Mouse (Mus musculus): ENCODE results near the gene Tusc2. TPM values are rescaled to one million over a fixed set of nuclear protein-coding genes. Genes with fewer than 3 reads are reported as not detected.

Gene Tusc2
- polyA plus RNA-seq, 1 experiment from 2014 or later: 38.2 TPM

DNA sequence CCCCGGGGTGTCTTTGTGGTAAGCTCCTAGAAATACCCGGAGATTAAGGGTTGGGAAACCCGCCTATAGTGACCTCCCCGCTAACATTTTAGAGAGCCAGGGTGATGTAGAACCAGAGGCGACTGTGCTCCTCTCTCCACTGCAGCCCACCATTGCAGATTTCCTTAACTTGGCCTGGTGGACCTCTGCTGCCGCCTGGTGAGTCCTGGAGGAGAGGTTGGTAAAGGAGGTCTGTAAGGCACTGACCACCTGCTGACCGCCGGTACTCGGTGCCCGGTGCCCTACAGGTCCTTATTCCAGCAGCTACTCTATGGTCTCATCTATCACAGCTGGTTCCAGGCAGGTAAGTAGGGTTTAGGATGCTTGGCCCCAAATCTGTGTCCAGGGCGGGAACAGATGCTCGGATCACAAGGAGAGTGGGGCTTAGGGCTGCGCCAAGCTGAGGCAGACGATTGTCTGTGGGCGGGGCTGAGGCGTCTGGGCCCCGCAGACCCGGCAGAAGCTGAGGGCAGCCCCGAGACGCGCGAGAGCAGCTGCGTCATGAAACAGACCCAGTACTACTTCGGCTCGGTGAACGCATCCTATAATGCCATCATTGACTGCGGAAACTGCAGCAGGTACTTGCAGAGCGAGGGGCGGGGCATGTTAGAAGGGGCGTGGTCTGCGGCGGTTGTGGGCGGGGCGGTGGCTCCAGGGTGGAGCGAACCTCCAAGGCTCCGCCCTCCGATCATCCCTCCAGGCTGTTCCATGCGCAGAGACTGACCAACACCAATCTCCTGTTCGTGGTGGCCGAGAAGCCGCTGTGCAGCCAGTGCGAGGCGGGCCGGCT is 36.6 kb upstream of the Tusc2 start:
- peak overlapping the region; percentile 34 for H3K4me3 ChIP-seq (ENCODE audit: low read depth, low read length)
- 0 out of 2 replicates have a peak, but pooled peaks cover 7% of the 10 kb centered on the region for H3K4me1 ChIP-seq (ENCODE audit: insufficient read depth)
- peak; percentile 77 for DNase-seq
- H3K36me3 ChIP-seq (ENCODE audit: insufficient read depth): no peaks in the 10 kb centered on the region
- WGBS: 6% methylated on average over 44 of the region's 44 CpGs
- peak overlapping the region; percentile 70 for H3K4me2 ChIP-seq
- H3K27ac ChIP-seq (ENCODE audit: low read depth): no peak overlapping the region
- H3K9me3 ChIP-seq (ENCODE audit: low read depth, low read length): no peaks in the 10 kb centered on the region
- no peak for TF ChIP-seq CTCF (IDR thresholded peaks at IDR 0.05; ENCODE audit: low read depth)
- peaks cover 26% of the 10 kb centered on the region for H3K27me3 ChIP-seq (ENCODE audit: insufficient read depth, low read length)
- H3K9ac ChIP-seq: no peak overlapping the region
- ATAC-seq (ENCODE audit: insufficient read depth): peak; percentile 72

DNA sequence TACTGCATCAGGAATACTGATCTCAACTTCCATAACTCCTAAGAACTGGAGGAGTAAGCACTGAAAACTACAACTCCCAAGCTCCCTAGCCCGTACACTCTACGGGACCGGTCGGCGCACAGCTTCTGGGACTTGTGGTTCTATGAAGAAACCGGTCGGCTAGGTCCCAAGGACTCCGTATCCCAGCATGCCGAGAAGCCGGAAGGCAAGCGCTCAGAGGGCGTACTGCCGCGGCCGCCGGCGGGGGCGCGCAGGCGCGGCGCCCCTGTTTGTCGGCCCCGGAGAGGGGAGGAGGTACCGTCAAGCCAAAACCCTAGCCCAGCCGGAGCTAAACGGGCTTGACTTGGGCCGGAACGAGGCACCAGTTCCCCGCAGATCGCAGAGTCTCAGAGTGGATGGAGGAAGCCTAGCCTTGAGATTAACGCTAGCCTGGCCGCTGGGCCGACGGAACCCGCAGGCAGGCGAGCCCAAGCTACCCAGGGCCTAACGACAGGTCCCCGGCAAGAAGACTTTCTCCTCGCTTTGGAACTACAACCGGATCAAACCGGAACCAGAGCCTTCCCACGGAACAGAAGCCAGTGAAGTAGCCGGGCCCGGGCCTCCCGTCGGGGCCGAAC is 29.2 kb upstream of the Tusc2 start, which contains the start of gene Tmem115:
Gene Tmem115 (plus strand): TSS at position 155 of the 617 bp plus-strand sequence.
- peak; percentile 98 for ATAC-seq (ENCODE audit: insufficient read depth)
- H3K27me3 ChIP-seq (ENCODE audit: insufficient read depth, low read length): no peaks in the 10 kb centered on the region
- peaks cover 10% of the 10 kb centered on the region for H3K4me1 ChIP-seq (ENCODE audit: insufficient read depth)
- WGBS: under 1% methylated on average over 48 of the region's 48 CpGs
- peaks cover 25% of the 10 kb centered on the region for H3K36me3 ChIP-seq (ENCODE audit: insufficient read depth)
- peak within 1 kb of the TSS; percentile 97 for H3K4me2 ChIP-seq
- peak within 1 kb of the TSS; percentile 82 for H3K9ac ChIP-seq
- no peaks in the 10 kb centered on the region for H3K9me3 ChIP-seq (ENCODE audit: low read depth, low read length)
- peak within 1 kb of the TSS; percentile 59 for H3K27ac ChIP-seq (ENCODE audit: low read depth)
- peak within 1 kb of the TSS; percentile 87 for H3K4me3 ChIP-seq (ENCODE audit: low read depth, low read length)
- peak; percentile 99 for DNase-seq
- no peak for TF ChIP-seq CTCF (IDR thresholded peaks at IDR 0.05; ENCODE audit: low read depth)

DNA sequence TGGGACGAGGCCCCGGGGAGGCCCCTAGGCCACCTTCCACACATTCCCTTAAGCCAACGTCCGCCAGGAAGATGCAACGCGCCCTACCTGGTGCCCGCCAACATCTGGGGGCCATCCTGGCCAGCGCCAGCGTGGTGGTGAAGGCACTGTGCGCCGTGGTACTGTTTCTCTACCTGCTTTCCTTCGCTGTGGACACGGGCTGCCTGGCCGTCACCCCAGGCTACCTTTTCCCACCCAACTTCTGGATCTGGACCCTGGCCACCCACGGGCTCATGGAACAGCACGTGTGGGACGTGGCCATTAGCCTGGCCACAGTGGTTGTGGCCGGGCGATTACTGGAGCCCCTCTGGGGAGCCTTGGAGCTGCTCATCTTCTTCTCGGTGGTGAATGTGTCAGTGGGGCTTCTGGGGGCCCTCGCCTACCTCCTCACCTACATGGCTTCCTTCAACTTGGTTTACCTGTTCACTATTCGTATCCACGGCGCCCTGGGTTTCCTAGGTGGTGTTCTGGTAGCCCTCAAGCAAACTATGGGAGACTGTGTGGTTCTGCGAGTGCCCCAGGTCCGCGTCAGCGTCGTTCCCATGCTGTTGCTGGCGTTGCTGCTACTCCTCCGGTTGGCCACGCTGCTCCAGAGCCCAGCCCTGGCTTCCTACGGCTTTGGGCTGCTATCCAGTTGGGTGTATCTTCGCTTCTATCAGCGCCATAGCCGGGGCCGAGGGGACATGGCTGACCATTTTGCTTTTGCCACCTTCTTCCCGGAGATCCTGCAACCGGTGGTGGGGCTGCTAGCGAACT is 28.4 kb upstream of the Tusc2 start:
- ATAC-seq (ENCODE audit: insufficient read depth): peak; percentile 4; the same call in 1 of the 2 replicates
- no peak for TF ChIP-seq CTCF (IDR thresholded peaks at IDR 0.05; ENCODE audit: low read depth)
- WGBS: under 1% methylated on average over 40 of the region's 40 CpGs
- peak overlapping the region; percentile 82 for H3K9ac ChIP-seq
- peak overlapping the region; percentile 59 for H3K27ac ChIP-seq (ENCODE audit: low read depth)
- H3K4me1 ChIP-seq (ENCODE audit: insufficient read depth): peaks cover 10% of the 10 kb centered on the region
- peak overlapping the region; percentile 97 for H3K4me2 ChIP-seq
- no peaks in the 10 kb centered on the region for H3K27me3 ChIP-seq (ENCODE audit: insufficient read depth, low read length)
- peak overlapping the region; percentile 87 for H3K4me3 ChIP-seq (ENCODE audit: low read depth, low read length)
- peaks cover 32% of the 10 kb centered on the region for H3K36me3 ChIP-seq (ENCODE audit: insufficient read depth)
- H3K9me3 ChIP-seq (ENCODE audit: low read depth, low read length): no peaks in the 10 kb centered on the region
- peak; percentile 60 for DNase-seq

DNA sequence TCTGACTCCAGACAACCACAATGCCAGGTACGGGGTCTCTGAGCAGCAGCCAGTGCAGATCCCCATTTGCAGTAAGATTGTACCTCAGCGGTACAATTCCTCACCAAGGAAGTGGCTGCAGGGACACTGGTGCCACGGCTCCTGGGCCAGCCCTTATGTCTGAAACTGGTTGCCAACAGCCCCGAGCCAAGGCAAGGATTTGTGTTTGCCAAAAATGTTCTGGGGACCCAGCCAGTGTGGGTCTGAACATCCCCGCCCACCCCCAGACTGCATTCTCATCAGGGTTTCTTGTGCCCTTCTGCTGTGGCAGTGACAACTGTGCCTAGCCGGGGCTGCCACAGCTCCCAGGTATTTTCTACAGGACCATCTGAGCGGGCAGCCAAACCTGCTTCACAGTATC is 24.8 kb upstream of the Tusc2 start:
- H3K4me1 ChIP-seq (ENCODE audit: insufficient read depth): peaks cover 20% of the 10 kb centered on the region
- 88% methylated on average over 7 of the region's 7 CpGs for WGBS
- DNase-seq: no peak
- H3K36me3 ChIP-seq (ENCODE audit: insufficient read depth): peaks cover 39% of the 10 kb centered on the region
- H3K4me2 ChIP-seq: no peak overlapping the region
- TF ChIP-seq CTCF (IDR thresholded peaks at IDR 0.05; ENCODE audit: low read depth): no peak
- H3K9ac ChIP-seq: no peak overlapping the region
- no peaks in the 10 kb centered on the region for H3K27me3 ChIP-seq (ENCODE audit: insufficient read depth, low read length)
- ATAC-seq (ENCODE audit: insufficient read depth): no peak
- no peak overlapping the region for H3K4me3 ChIP-seq (ENCODE audit: low read depth, low read length)
- H3K27ac ChIP-seq (ENCODE audit: low read depth): no peak overlapping the region
- H3K9me3 ChIP-seq (ENCODE audit: low read depth, low read length): no peaks in the 10 kb centered on the region

DNA sequence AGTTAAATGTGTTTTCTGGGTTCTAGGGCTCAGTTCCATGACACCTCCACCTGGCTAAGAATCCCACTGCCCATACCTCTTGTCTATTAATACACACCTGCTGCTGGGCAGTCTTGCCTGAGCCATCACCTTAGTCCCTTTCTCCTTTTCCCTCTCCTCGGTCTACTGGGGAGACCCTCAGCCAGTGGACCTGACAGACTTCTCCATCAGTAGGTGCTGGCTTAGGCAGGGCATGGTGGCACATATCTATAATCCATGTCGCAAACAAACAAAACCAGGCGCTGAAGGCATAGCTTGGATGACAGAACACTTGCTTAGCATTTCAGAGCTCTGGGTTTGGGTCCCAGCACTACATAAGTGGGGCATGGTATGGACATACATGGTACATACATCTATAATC is 24.3 kb upstream of the Tusc2 start:
- TF ChIP-seq CTCF (IDR thresholded peaks at IDR 0.05; ENCODE audit: low read depth): no peak
- Histone ChIP-seq H3K36me3 (ENCODE audit: insufficient read depth) (peaks cover 43% of the 10 kb centered on the region), H3K4me2 (no peak overlapping the region), H3K4me3 (ENCODE audit: low read depth, low read length) (no peak overlapping the region), H3K27me3 (ENCODE audit: insufficient read depth, low read length) (no peaks in the 10 kb centered on the region), H3K4me1 (ENCODE audit: insufficient read depth) (peaks cover 20% of the 10 kb centered on the region), H3K9me3 (ENCODE audit: low read depth, low read length) (no peaks in the 10 kb centered on the region), H3K27ac (ENCODE audit: low read depth) (no peak overlapping the region), H3K9ac (no peak overlapping the region)
- ATAC-seq (ENCODE audit: insufficient read depth) (no peak), DNase-seq (no peak)
- WGBS: 91% methylated on average over 3 of the region's 3 CpGs

DNA sequence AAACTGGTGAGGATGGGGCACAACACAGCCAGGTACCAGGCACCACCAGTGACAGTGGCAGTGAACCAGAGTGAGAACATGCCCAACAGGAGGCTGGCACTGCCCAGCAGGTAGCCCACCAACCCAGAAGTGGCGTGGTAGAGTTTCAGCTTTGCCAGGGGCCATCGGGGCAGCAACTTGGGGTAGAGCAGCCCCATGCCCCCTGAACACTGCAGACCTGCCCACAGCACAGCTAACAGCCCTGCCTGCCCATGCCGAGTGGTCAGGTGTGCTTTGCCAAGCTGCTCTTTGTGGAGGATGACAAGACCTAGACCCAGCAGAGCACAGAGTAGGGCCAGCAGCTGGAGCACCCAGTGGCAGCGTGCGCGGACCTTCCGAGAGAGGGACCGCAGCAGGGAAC is 23.1 kb upstream of the Tusc2 start:
- no peak for DNase-seq

More for the DNA sequence above, 23.1 kb upstream of the Tusc2 start:
- WGBS: 94% methylated on average over 8 of the region's 8 CpGs
- no peak for ATAC-seq (ENCODE audit: insufficient read depth)
- peaks cover 20% of the 10 kb centered on the region for H3K4me1 ChIP-seq (ENCODE audit: insufficient read depth)
- no peak overlapping the region for H3K4me3 ChIP-seq (ENCODE audit: low read depth, low read length)
- H3K4me2 ChIP-seq: no peak overlapping the region
- H3K27me3 ChIP-seq (ENCODE audit: insufficient read depth, low read length): no peaks in the 10 kb centered on the region
- no peak overlapping the region for H3K27ac ChIP-seq (ENCODE audit: low read depth)
- TF ChIP-seq CTCF (IDR thresholded peaks at IDR 0.05; ENCODE audit: low read depth): no peak
- peaks cover 55% of the 10 kb centered on the region for H3K36me3 ChIP-seq (ENCODE audit: insufficient read depth)
- H3K9ac ChIP-seq: no peak overlapping the region
- no peaks in the 10 kb centered on the region for H3K9me3 ChIP-seq (ENCODE audit: low read depth, low read length)

Measured in lung, embryonic 14.5 days (tissue).